Mouse (Mus musculus) stomach, embryonic 16.5 days (tissue): ENCODE results near the gene Dda1. TPM values are rescaled to one million over a fixed set of nuclear protein-coding genes. Genes with fewer than 3 reads are reported as not detected.
A peak's percentile ranks its signal among the peaks of the same experiment; 100 is the strongest.

Experiments used
- ATAC-seq: fragments of 200-750 bp; cut with Nextera tagmentation; 2 replicates; pipeline ENCODE4 v1.8.0; 2017; ENCODE audit warnings: moderate number of reproducible peaks, moderate TSS enrichment; ENCODE audit not compliant: insufficient read depth, low FRiP score
- H3K27ac ChIP-seq: fragments of 300-500 bp; sonication (generic); 2 replicates; pipeline ENCODE4 v1.5.1; 2014; ENCODE audit warnings: low read length
- H3K27me3 ChIP-seq: fragments of 300-500 bp; sonication (generic); 2 replicates; pipeline ENCODE4 v1.6.1; 2014; ENCODE audit warnings: low read length, control low read depth, mixed read lengths; ENCODE audit not compliant: control insufficient read depth, insufficient read depth
- H3K36me3 ChIP-seq: fragments of 300-500 bp; sonication (generic); 2 replicates; pipeline ENCODE4 v1.6.1; 2014; ENCODE audit warnings: low read length; ENCODE audit not compliant: control insufficient read depth, insufficient read depth
- H3K4me1 ChIP-seq: fragments of 300-500 bp; sonication (generic); 2 replicates; pipeline ENCODE4 v1.6.1; 2014; ENCODE audit warnings: low read length, control low read depth, mixed read lengths; ENCODE audit not compliant: control insufficient read depth, insufficient read depth
- H3K4me2 ChIP-seq: fragments of 300-500 bp; sonication (generic); 2 replicates; pipeline ENCODE4 v1.6.1; 2014; ENCODE audit warnings: low read depth, low read length, mixed read lengths
- H3K4me3 ChIP-seq: fragments of 300-500 bp; sonication (generic); replicated peaks from 2 replicates; pipeline ENCODE4 v1.5.1; 2014; ENCODE audit warnings: mild to moderate bottlenecking, low read length
- H3K9ac ChIP-seq: fragments of 300-500 bp; sonication (generic); 2 replicates; pipeline ENCODE4 v1.6.1; 2014; ENCODE audit warnings: low read length
- H3K9me3 ChIP-seq: fragments of 300-500 bp; sonication (generic); replicated peaks from 2 replicates; pipeline ENCODE4 v1.6.1; 2016; ENCODE audit warnings: low read length, control low read depth; ENCODE audit not compliant: control insufficient read depth
- WGBS: fragments of 180-500 bp; shearing (Covaris S2); extraction: QIAGEN DNeasy Blood & Tissue Kit; methylation state at CpG from one replicate; pipeline ENCODE4 v1.1.7; 2014; 5-methylcytosine and 5-hydroxymethylcytosine counted together
- polyA plus RNA-seq: library from polyadenylated mRNA; unstranded; fragments of >200 nt; fragmentation: Nextera tagmentation; extraction: Ambion mirVana; gene quantifications from 2 replicates; pipeline ENCODE4 v1.2.1, GENCODE M21; 2015

Gene Dda1
- polyA plus RNA-seq, 1 experiment from 2014 or later, result 87.1 TPM

DNA sequence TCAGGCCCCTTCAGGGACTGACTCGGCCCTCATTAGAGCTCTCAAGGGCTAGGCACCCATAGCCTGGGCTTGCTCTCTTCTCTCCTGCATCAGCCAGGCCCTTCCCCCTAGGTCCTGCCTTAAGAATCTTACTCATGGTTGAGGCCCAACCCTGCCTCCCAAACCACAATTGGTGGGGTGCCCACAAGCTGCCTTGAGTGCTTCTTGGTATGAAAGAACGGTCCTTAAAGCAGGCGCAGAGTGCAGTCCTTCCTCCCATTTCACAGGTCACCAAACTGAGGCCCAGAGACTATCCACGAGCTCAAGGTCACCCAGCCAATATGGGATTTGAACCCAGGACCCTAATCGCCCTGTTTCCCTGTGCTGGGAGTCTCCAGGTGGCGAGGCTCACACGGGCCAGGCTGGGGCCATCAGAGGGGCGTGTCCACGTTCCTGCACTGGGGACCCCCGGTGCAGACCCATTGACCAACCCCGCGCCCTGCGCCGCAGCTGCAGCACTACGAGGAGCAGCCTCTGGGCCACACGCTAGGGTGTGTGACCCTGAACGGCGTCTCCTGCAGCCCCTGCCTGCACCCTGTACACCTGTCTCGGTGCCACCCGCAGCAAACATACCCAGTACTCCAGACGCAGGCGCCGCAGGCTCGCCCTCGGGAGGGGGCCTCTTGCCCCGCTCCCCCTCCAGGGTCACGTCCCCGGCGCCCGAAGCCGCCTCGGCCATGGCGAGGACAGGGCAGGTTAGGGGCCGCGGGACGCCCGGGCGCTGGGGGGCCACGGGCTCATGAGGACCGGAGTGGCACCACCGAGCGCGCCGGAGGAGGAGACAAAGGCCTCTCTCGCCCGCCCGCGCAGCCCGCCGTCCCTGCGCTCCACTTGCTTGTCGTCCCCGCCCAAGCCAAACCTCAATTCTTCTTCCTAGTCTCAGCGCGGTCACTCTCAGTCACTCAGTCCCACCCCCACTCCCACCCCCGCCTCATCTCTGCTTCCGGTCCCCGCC is 16.4 kb downstream of the Dda1 start, which contains the start of gene Ano8:
TSS of gene Ano8 (minus strand) at position 822 of the 994 bp plus-strand sequence.
- peak within 1 kb of the TSS; percentile 53; the same call in 1 of the 2 replicates for H3K27ac ChIP-seq
- 4% methylated on average over 57 of the region's 58 CpGs for WGBS
- H3K4me1 ChIP-seq, result peaks cover 24% of the 10 kb centered on the region
- peak within 1 kb of the TSS; percentile 89 for H3K4me2 ChIP-seq
- no peaks in the 10 kb centered on the region for H3K36me3 ChIP-seq
- ATAC-seq, result peak; percentile 70; the same call in 1 of the 2 replicates
- H3K9ac ChIP-seq, result peak within 1 kb of the TSS; percentile 92
- H3K27me3 ChIP-seq, result no peaks in the 10 kb centered on the region
- H3K4me3 ChIP-seq, result peak within 1 kb of the TSS; percentile 83
- H3K9me3 ChIP-seq, result no peaks in the 10 kb centered on the region

- Histone ChIP-seq H3K4me3 (peak overlapping the region; percentile 83), H3K4me2 (peak overlapping the region; percentile 89), H3K4me1 (peaks cover 24% of the 10 kb centered on the region), H3K9ac (peak overlapping the region; percentile 36; the same call in 1 of the 2 replicates), H3K36me3 (peaks cover 4% of the 10 kb centered on the region; the same call in 1 of the 2 replicates), H3K9me3 (no peaks in the 10 kb centered on the region), H3K27me3 (no peaks in the 10 kb centered on the region), H3K27ac (0 out of 2 replicates have a peak overlapping the region, but pooled peaks have one; percentile 29)
- WGBS, result 6% methylated on average over 7 of the region's 7 CpGs
- no peak for ATAC-seq
Observed at GRCm38 (mm10) chr8:71486136-71486529, 17.1 kb downstream of the Dda1 start.

DNA sequence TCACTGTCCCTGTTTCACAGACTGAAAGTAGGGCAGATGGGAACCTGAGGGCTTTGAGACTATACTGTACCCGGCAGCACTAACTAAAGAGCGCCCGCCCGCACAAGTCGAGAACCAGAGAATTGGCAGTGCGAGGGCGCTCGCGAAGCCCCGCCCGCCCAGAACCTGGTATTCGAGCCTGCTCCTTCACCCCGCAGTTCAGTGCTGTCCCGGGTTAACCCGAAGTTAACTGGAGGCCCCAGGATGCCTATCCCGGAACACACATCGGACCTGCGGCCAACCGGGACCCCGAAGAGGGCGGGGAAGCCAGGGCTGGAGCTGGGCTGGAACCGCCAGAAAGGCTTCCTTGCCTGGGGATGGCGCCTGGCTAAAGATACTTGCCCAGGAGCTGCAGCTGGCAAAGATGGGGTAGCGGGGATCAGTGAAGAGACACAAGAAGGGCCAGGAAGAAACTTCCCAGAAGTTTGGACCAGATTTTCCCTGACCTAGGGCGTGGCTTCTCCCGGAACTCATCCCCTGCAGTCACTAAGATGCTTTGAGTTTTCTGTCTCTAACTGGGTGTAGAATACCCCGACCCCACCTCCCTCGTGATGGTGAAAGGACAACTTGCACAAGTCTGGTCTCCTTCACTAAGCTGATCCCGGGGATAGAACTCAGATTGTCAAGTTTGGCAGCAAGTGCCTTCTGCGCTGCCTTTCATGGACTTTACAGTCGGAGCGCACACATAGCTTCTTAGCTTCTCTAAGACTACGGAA is 18.9 kb downstream of the Dda1 start, which contains the start of gene Gtpbp3:
TSS of gene Gtpbp3 (plus strand) at position 413 of the 755 bp plus-strand sequence.
- Histone ChIP-seq H3K9me3 (no peaks in the 10 kb centered on the region), H3K4me3 (peak within 1 kb of the TSS; percentile 95), H3K36me3 (peaks cover 13% of the 10 kb centered on the region; the same call in 1 of the 2 replicates), H3K9ac (peak within 1 kb of the TSS; percentile 89), H3K27me3 (no peaks in the 10 kb centered on the region), H3K4me2 (peak within 1 kb of the TSS; percentile 100), H3K4me1 (peaks cover 24% of the 10 kb centered on the region), H3K27ac (peak within 1 kb of the TSS; percentile 94)
- ATAC-seq, result peak; percentile 56; the same call in 1 of the 2 replicates
- under 1% methylated on average over 33 of the region's 33 CpGs for WGBS

DNA sequence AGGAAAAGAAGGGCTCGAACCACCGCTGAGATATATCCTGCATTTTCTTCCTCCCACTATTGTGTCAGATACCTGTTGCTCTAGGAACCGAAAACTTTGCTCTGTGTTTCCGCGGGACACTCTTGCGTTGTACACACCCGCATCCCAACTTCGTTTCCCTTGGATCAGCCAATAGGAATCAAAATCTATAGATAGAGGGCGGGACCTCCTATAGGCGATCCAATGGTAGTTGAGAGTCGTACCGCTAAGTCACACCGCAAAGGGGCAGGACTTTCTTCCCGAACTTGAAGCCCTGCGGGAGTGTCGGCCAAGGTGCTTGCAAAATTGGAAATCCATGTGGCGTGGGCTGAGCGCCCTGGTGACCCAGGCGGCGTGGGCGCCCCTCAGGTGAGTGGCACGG is 19.5 kb downstream of the Dda1 start:
- Histone ChIP-seq H3K9ac (peak overlapping the region; percentile 89), H3K4me1 (peaks cover 24% of the 10 kb centered on the region), H3K4me2 (peak overlapping the region; percentile 100), H3K27me3 (no peaks in the 10 kb centered on the region), H3K9me3 (no peaks in the 10 kb centered on the region), H3K27ac (peak overlapping the region; percentile 94), H3K4me3 (peak overlapping the region; percentile 95), H3K36me3 (peaks cover 13% of the 10 kb centered on the region; the same call in 1 of the 2 replicates)
- WGBS, result under 1% methylated on average over 22 of the region's 22 CpGs
- peak; percentile 91 for ATAC-seq

DNA sequence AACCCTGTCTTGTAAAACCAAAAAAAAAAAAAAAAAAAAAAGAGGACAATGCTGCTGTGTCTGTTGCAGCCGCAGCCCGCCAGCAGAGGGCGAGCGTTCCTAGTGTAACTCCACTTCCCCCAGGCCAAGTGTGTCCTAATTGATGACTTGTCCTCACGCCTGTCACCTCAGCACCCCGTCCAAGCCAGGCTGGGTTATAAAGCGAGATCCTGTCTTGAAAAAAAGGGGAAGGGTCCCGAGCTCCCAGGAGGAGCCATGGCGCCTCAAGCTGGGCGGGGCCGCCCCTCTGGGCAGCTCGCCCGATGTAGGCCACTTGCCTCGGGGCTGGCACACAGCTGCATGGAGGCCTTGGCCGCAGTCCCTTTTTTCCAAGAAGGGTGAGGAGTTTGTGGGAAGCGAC is 26.0 kb downstream of the Dda1 start:
- peaks cover 32% of the 10 kb centered on the region for H3K4me1 ChIP-seq
- H3K27me3 ChIP-seq, result no peaks in the 10 kb centered on the region
- ATAC-seq, result peak; percentile 39
- no peak overlapping the region for H3K9ac ChIP-seq
- WGBS, result 24% methylated on average over 16 of the region's 16 CpGs
- no peak overlapping the region for H3K4me3 ChIP-seq
- H3K4me2 ChIP-seq, result 0 out of 2 replicates have a peak overlapping the region, but pooled peaks have one; percentile 31
- H3K36me3 ChIP-seq, result peaks cover 13% of the 10 kb centered on the region; the same call in 1 of the 2 replicates
- no peaks in the 10 kb centered on the region for H3K9me3 ChIP-seq
- H3K27ac ChIP-seq, result peak overlapping the region; percentile 38; the same call in 1 of the 2 replicates

- no peak for ATAC-seq
- Histone ChIP-seq H3K27ac (peak overlapping the region; percentile 56), H3K36me3 (peaks cover 12% of the 10 kb centered on the region; the same call in 1 of the 2 replicates), H3K4me3 (no peak overlapping the region), H3K9ac (no peak overlapping the region), H3K27me3 (no peaks in the 10 kb centered on the region), H3K9me3 (no peaks in the 10 kb centered on the region), H3K4me1 (peaks cover 32% of the 10 kb centered on the region), H3K4me2 (no peak overlapping the region)
- WGBS, result 82% methylated on average over 5 of the region's 5 CpGs
Observed at GRCm38 (mm10) chr8:71495811-71496210, 26.8 kb downstream of the Dda1 start.

- H3K9ac ChIP-seq, result no peak overlapping the region
- peak; percentile 51; the same call in 1 of the 2 replicates for ATAC-seq
- 39% methylated on average over 11 of the region's 11 CpGs for WGBS
- H3K27me3 ChIP-seq, result no peaks in the 10 kb centered on the region
- H3K4me3 ChIP-seq, result no peak overlapping the region
- H3K9me3 ChIP-seq, result no peaks in the 10 kb centered on the region
- H3K4me1 ChIP-seq, result peaks cover 32% of the 10 kb centered on the region
- peak overlapping the region; percentile 56 for H3K27ac ChIP-seq
- peaks cover 9% of the 10 kb centered on the region; the same call in 1 of the 2 replicates for H3K36me3 ChIP-seq
- no peak overlapping the region for H3K4me2 ChIP-seq
Observed at GRCm38 (mm10) chr8:71496481-71496880, 27.5 kb downstream of the Dda1 start.

DNA sequence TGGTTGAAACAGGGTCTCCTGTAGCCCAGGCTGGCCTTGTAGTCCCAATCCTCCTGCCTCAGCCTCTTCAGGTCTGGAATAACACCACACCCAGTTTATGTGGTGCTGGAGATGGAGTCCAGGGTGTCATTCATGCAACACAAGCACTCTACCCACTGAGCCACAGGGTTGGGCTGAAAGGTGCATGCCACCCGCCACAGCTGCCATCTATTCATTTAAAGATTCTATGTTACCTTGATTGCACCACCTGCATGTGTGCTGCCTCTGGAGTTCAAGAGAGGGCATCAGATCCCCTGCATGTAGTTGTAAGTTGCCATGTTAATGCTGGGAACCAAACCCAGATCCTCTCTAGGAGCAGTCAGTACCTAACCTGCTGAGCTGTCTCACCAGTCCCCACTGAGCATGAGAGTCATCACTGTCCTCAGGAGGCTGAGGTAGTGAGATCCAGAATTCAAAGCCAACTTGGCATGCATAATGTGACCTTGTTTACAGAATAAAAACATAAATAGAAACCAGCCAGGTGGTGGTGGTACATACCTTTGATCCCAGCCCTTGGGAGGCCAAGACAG is 28.2 kb downstream of the Dda1 start:
- 89% methylated on average over 1 of the region's 1 CpGs for WGBS
- ATAC-seq, result no peak
- H3K27me3 ChIP-seq, result no peaks in the 10 kb centered on the region

More for the DNA sequence above, 28.2 kb downstream of the Dda1 start:
- Histone ChIP-seq H3K9me3 (no peaks in the 10 kb centered on the region), H3K36me3 (peaks cover 7% of the 10 kb centered on the region; the same call in 1 of the 2 replicates), H3K4me1 (peaks cover 32% of the 10 kb centered on the region), H3K4me2 (no peak overlapping the region), H3K9ac (no peak overlapping the region), H3K4me3 (no peak overlapping the region), H3K27ac (peak overlapping the region; percentile 56)
